Mouse (Mus musculus): ENCODE results near the gene Gm20929. TPM values are rescaled to one million over a fixed set of nuclear protein-coding genes. Genes with fewer than 3 reads are reported as not detected.
"Not testable (repeated sequence)": the region's sequence is repeated elsewhere in the genome, so short reads cannot be mapped to it uniquely, and the experiment has no call there.

Gm20929 gene
- not detected in 2 replicates for polyA plus RNA-seq (2015; fragmentation: Nextera tagmentation; extraction: Ambion mirVana)

DNA sequence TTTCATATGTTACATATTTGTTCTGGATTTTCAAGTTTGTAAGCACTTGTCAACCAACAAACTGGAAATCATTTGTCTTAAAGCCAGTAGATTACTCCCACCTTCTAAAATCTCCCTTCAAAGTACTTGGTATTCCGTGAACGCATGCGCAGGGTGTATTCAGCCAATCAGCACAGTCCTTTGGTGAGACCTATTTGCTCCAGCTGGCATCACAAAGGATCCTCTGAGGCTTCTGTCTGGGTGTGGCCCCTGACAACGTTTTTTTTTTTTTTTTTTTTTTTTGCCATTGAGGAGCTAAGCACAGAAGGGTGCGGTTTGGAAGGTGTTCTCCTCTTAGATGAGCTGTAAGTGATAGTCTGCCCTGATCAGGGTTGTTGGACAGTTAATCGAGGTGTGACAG is at the start of gene Gm20929:
Gm20929 (plus strand) TSS at position 301 of the 400 bp plus-strand sequence.
- not testable (repeated sequence) for H3K4me2 ChIP-seq; ATAC-seq (ENCODE audit: insufficient read depth); H3K27ac ChIP-seq (replicated peaks); H3K9ac ChIP-seq; H3K36me3 ChIP-seq (replicated peaks); H3K4me3 ChIP-seq (replicated peaks); H3K27me3 ChIP-seq; H3K9me3 ChIP-seq (replicated peaks); H3K4me1 ChIP-seq (replicated peaks)
- WGBS (ENCODE audit: insufficient replicate concordance) = no CpG with 5 or more reads among the region's 6 CpGs

Data from liver, embryonic 15.5 days (tissue).